11 mouse cellular contexts compared by ENCODE assay signal in the genomic region with DNA sequence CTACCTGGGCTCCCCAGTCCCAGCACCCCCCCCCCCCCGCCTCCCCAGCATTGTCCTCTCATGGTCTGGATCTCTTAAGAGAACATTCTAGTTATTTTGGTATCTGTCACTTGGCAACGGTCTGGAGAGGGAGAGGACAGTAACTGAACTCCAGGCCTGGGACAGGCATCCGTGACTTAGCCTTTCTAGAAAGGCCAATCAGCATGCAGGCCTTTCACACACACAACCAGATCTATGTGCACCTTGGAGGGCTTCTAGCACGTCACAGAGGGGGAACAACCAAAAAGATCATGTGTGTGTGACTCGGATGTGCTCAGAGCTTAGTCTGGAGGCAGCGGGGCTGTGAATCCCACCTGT.
DNase-seq lines count a peak whose midpoint lies in the region; ATAC-seq lines count a peak whose summit lies in the region.
"Had no signal": no experiment of that assay in that cellular context is flagged by ENCODE, and none has a peak within 500 bp of the region (broad histone marks: within the 10 kb centered on the region; RNA-seq: fewer than 3 reads in every experiment).

No protein-coding gene starts in this region.

- H3K79me2 ChIP-seq in macrophage (ENCODE audit: inconsistent target) = peaks cover 78% of the 10 kb centered on the region

- no peaks in the 10 kb centered on the region for H3K27me3 ChIP-seq in heart, embryonic 13.5 days (replicated peaks)
- no peaks in the 10 kb centered on the region for H3K27me3 ChIP-seq in lung, embryonic 15.5 days
- no peaks in the 10 kb centered on the region for H3K27me3 ChIP-seq in embryonic facial prominence, embryonic 10.5 days (replicated peaks; ENCODE audit: low read depth, poor library complexity, severe bottlenecking)
- H3K27me3 ChIP-seq in hindbrain, embryonic 13.5 days = no peaks in the 10 kb centered on the region
- H3K27me3 ChIP-seq: liver, embryonic 15.5 days; neural tube, embryonic 13.5 days had no signal

- no peak for DNase-seq in heart, postnatal 4 days
- no peak for DNase-seq in lung, postnatal 4 days
- DNase-seq in embryonic facial prominence, embryonic 10.5 days (ENCODE audit: low spot score) = no peak
- no peak for DNase-seq in cerebellum, adult 9-10 months

- H3K4me1 ChIP-seq in heart, embryonic 13.5 days = peaks cover 59% of the 10 kb centered on the region
- H3K4me1 ChIP-seq in lung, embryonic 15.5 days = peaks cover 66% of the 10 kb centered on the region
- H3K4me1 ChIP-seq in embryonic facial prominence, embryonic 10.5 days = peaks cover 29% of the 10 kb centered on the region
- peaks cover 9% of the 10 kb centered on the region for H3K4me1 ChIP-seq in hindbrain, embryonic 13.5 days (replicated peaks)

- no peak overlapping the region for H3K9ac ChIP-seq in heart, embryonic 13.5 days
- no peak overlapping the region for H3K9ac ChIP-seq in lung, embryonic 15.5 days
- H3K9ac ChIP-seq in hindbrain, embryonic 13.5 days = no peak overlapping the region
- H3K9ac ChIP-seq: liver, embryonic 15.5 days; neural tube, embryonic 13.5 days had no signal

- no peaks in the 10 kb centered on the region for H3K36me3 ChIP-seq in heart, embryonic 13.5 days
- H3K36me3 ChIP-seq in lung, embryonic 15.5 days = no peaks in the 10 kb centered on the region
- no peaks in the 10 kb centered on the region for H3K36me3 ChIP-seq in embryonic facial prominence, embryonic 10.5 days (replicated peaks)
- peaks cover 46% of the 10 kb centered on the region; the same call in 1 of the 2 replicates for H3K36me3 ChIP-seq in macrophage (ENCODE audit: inconsistent target)
- H3K36me3 ChIP-seq in hindbrain, embryonic 13.5 days = no peaks in the 10 kb centered on the region
- H3K36me3 ChIP-seq: liver, embryonic 15.5 days; neural tube, embryonic 13.5 days had no signal

- 0 out of 2 replicates have a peak overlapping the region, but pooled peaks have one; percentile 53 for H3K27ac ChIP-seq in heart, embryonic 13.5 days (replicated peaks)
- peak overlapping the region; percentile 81 for H3K27ac ChIP-seq in lung, embryonic 15.5 days
- peak overlapping the region; percentile 65 for H3K27ac ChIP-seq in embryonic facial prominence, embryonic 10.5 days (replicated peaks)
- peak overlapping the region; percentile 90 for H3K27ac ChIP-seq in macrophage
- H3K27ac ChIP-seq in hindbrain, embryonic 13.5 days = no peak overlapping the region
- H3K27ac ChIP-seq: liver, embryonic 15.5 days; neural tube, embryonic 13.5 days had no signal

- 63% methylated on average over 6 of the region's 6 CpGs for WGBS in heart, embryonic 13.5 days
- WGBS in lung, embryonic 15.5 days = 72% methylated on average over 6 of the region's 6 CpGs
- 74% methylated on average over 6 of the region's 6 CpGs for WGBS in embryonic facial prominence, embryonic 10.5 days
- WGBS in macrophage (ENCODE audit: missing documents) = 89% methylated on average over 4 of the region's 6 CpGs
- WGBS in hindbrain, embryonic 13.5 days = 64% methylated on average over 6 of the region's 6 CpGs

- H3K4me3 ChIP-seq in heart, embryonic 13.5 days = no peak overlapping the region
- H3K4me3 ChIP-seq in lung, embryonic 15.5 days = no peak overlapping the region
- H3K4me3 ChIP-seq in embryonic facial prominence, embryonic 10.5 days = no peak overlapping the region
- H3K4me3 ChIP-seq in macrophage (ENCODE audit: inconsistent target) = no peak overlapping the region
- H3K4me3 ChIP-seq in hindbrain, embryonic 13.5 days = no peak overlapping the region
- H3K4me3 ChIP-seq: erythroblast, embryonic 14.5 days; liver, embryonic 15.5 days; neural tube, embryonic 13.5 days had no signal

- ATAC-seq in heart, embryonic 13.5 days (ENCODE audit: extremely low read depth, insufficient number of reproducible peaks, low FRiP score, low TSS enrichment) = no peak
- no peak for ATAC-seq in lung, embryonic 15.5 days (ENCODE audit: borderline replicate concordance, extremely low read depth, low FRiP score, low TSS enrichment)
- no peak for ATAC-seq in hindbrain, embryonic 13.5 days (ENCODE audit: low FRiP score)

- no peaks in the 10 kb centered on the region for H3K9me3 ChIP-seq in heart, embryonic 13.5 days
- no peaks in the 10 kb centered on the region for H3K9me3 ChIP-seq in lung, embryonic 15.5 days
- no peaks in the 10 kb centered on the region for H3K9me3 ChIP-seq in embryonic facial prominence, embryonic 10.5 days
- no peaks in the 10 kb centered on the region for H3K9me3 ChIP-seq in hindbrain, embryonic 13.5 days
- H3K9me3 ChIP-seq: liver, embryonic 15.5 days; neural tube, embryonic 13.5 days had no signal

- no peak overlapping the region for H3K4me2 ChIP-seq in heart, embryonic 13.5 days
- H3K4me2 ChIP-seq in lung, embryonic 15.5 days = no peak overlapping the region
- H3K4me2 ChIP-seq in hindbrain, embryonic 13.5 days = no peak overlapping the region
- H3K4me2 ChIP-seq: liver, embryonic 15.5 days; neural tube, embryonic 13.5 days had no signal
